Mouse (Mus musculus): ENCODE results near the gene Prkar1b.

- TF ChIP-seq CEBPB (IDR thresholded peaks at IDR 0.05; ENCODE audit: insufficient read depth, poor library complexity, severe bottlenecking) = no peak
- TF ChIP-seq POLR2AphosphoS2 (IDR thresholded peaks at IDR 0.05; ENCODE audit: insufficient read length, low read depth) = no peak
- no peak for TF ChIP-seq POLR2A (IDR thresholded peaks at IDR 0.05; ENCODE audit: insufficient read length, low read depth)
- TF ChIP-seq MYOG (IDR thresholded peaks at IDR 0.05; ENCODE audit: control insufficient read depth in 1 of 3, insufficient read depth in 1 of 3, insufficient read length in 2 of 3, low read depth in 2 of 3) = no peak
- TF ChIP-seq USF1 (IDR thresholded peaks at IDR 0.05; ENCODE audit: low read depth) = no peak
- no peak for TF ChIP-seq MAX (IDR thresholded peaks at IDR 0.05; ENCODE audit: low read depth)
- no peak for TF ChIP-seq SRF (IDR thresholded peaks at IDR 0.05; ENCODE audit: control insufficient read depth, insufficient read length, low read depth)
- no peak for TF ChIP-seq TCF12 (IDR thresholded peaks at IDR 0.05; ENCODE audit: insufficient read depth, poor library complexity, severe bottlenecking)
- no peak for TF ChIP-seq MYOD1 (IDR thresholded peaks at IDR 0.05; ENCODE audit: control insufficient read depth in 1 of 3, insufficient read length in 2 of 3, low read depth in 2 of 3)
- no peak for TF ChIP-seq REST (IDR thresholded peaks at IDR 0.05; ENCODE audit: insufficient read depth, insufficient read length)
- no peak for TF ChIP-seq E2F4 (IDR thresholded peaks at IDR 0.05; ENCODE audit: insufficient read depth)
- TF ChIP-seq TCF3 (IDR thresholded peaks at IDR 0.05; ENCODE audit: insufficient read length, low read depth) = no peak
Measured at GRCm38 (mm10) chr5:139118961-139119276, 30.9 kb downstream of the Prkar1b start.
